Mouse (Mus musculus): ENCODE measurements around the gene Sirpb1a. TPM values are rescaled to one million over a fixed set of nuclear protein-coding genes. Genes with fewer than 3 reads are reported as not detected.
"Not testable (repeated sequence)": the region's sequence is repeated elsewhere in the genome, so short reads cannot be mapped to it uniquely, and the experiment has no call there.

Gene Sirpb1a
- total RNA-seq (2021), result not detected
- long read RNA-seq, experiment 1, result 0 reads
- long read RNA-seq, experiment 2, result 0 reads

DNA sequence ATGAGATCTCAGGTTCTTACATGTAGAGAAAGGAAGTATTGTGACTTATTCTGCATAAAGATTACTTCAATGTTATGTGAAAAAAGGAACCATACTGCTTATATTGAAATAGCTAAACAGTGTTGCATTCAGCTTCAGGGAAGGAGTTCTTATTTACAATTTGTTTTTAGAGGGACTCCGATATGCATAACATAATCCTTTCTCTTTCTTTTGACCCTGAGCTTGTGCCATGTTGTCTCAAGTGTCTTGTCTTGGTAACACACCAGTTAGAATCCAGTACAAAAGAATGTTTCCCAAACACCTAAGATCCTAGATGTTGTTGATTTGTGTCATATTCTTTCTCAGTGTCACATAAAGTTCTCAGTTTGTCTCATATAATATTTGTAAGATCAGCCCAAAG lies at the start of gene Sirpb1a:
Gene Sirpb1a (minus strand): TSS at position 74 of the 400 bp plus-strand sequence.
- not testable (repeated sequence) for DNase-seq (ENCODE audit: low spot score)

DNA sequence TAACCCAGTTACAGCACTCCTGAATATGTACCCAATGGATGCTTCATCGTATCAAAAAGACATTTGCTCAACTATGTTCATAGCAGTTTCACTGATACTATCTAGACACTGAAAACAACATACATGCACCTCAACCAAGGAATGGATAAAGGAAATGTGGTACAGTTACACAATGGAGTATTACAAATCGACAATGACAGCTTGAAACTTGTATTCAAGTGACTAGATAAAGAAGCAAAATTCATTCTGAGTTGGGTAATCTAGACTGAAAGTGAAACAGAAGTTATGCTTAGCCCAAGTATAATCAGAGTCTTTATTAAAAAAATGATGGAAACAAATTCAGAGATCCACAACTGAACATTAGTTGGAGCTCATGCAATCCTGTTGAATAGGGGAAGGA lies 48.5 kb upstream of the Sirpb1a start:
- not testable (repeated sequence) for DNase-seq (ENCODE audit: low spot score)

DNA sequence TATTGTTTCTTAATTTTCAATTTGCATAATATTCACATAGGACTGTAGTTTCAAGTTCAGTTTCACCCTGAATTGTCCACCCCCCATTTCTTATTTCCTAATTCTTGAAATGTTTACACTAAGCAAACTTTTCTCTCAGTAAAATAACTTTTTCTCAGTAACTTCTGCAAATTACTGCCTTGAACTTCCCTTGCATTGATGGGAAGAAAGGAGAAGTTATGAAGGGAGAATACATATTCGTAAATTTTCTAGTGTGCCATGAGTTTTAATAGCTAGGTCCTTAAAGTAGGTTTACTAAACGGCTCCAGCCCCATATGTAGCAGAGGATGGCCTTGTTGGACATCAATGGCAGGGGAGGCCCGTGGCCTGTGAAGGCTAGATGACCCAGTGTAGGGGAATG lies 43.8 kb upstream of the Sirpb1a start:
- DNase-seq (ENCODE audit: low spot score), result not testable (repeated sequence)

DNA sequence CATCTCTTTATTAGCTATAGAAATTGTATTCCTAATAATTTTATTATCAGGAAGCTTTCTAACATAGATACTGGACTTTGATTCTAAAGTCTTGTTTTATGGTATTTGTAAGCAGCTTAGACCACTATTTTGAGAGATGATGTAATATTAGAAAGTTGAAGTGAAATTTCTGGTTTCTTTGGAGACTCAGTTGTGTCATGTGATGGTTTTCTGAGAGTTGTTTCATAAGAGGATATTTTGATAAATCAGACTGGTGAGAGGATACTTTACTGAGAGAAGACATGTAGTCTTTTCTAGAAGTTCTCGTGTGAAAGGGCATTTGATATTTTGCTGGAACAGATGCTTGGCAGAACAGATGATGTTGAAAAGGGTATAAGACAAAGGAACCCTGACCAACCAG lies 17.6 kb upstream of the Sirpb1a start:
- not testable (repeated sequence) for DNase-seq (ENCODE audit: low spot score)

DNA sequence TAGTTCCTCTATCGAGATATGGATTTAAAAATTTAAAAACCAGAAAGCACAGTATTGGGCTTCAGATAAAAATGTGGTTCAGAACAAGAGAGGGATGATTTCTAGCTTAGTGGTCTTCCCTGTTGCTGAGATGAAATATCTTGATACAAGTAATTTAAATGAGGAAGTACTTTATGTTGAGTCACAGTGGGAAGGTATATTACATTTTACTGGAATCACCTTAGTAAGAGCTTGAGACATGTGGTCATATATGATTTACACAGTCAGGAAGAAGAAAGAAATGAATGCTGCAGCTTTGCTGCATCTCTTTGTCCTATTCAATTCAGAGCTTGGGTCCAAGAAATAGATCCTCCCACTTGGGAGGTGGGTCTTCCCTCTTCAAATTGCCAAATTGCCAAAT lies 13.5 kb upstream of the Sirpb1a start:
- DNase-seq (ENCODE audit: low spot score), result not testable (repeated sequence)

DNA sequence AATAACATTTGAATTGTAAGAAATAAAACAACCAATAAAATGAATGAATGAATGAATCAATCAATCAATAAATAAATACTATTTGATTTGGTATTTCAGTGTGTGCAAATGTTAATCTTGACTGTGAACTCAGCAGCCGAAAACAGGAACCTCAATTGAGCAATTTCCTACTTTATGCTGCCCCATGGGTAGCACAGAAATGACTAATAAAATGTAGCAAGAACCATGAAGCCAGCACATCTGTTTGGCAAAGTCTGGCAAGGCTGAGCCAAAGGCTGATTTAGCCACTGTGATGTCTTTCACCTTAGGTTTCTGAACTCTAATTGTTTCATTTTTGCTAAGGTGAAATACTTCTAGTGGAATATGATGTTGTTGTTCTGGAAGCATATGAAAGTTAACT lies 1.6 kb upstream of the Sirpb1a start:
- no peak for DNase-seq (ENCODE audit: low spot score)

DNA sequence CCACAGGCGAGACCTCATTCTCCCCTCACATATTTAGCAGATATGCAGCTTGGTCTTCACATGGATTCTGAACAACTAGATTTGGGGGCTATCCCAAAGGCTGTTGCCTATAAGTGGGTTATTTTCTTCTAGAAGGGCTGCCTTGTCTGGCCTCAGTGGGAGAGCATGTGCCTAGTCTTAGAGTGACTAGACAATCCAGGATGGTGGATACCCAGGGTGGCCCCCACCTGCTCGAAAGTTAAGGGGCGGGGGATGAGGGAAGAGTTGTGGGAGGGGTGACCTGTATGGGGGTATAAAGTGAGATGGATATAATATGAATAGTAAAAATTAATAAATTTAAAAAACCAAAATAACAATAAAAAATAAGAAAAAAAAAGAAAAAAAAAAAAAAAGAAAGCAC lies 70.6 kb downstream of the Sirpb1a start:
- not testable (repeated sequence) for DNase-seq (ENCODE audit: low spot score)

DNA sequence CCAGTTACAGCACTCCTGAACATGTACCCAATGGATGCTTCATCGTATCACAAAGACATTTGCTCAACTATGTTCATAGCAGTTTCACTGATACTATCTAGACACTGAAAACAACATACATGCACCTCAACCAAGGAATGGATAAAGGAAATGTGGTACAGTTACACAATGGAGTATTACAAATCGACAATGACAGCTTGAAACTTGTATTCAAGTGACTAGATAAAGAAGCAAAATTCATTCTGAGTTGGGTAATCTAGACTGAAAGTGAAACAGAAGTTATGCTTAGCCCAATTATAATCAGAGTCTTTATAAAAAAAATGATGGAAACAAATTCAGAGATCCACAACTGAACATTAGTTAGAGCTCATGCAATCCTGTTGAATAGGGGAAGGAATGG lies 76.0 kb downstream of the Sirpb1a start:
- not testable (repeated sequence) for DNase-seq (ENCODE audit: low spot score)

DNA sequence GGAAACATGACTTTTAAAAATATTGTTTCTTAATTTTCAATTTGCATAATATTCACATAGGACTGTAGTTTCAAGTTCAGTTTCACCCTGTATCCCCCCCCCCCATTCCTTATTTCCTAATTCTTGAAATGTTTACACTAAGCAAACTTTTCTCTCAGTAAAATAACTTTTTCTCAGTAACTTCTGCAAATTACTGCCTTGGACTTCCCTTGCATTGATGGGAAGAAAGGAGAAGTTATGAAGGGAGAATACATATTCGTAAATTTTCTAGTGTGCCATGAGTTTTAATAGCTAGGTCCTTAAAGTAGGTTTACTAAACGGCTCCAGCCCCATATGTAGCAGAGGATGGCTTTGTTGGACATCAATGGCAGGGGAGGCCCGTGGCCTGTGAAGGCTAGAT lies 80.7 kb downstream of the Sirpb1a start:
- DNase-seq (ENCODE audit: low spot score), result not testable (repeated sequence)

DNA sequence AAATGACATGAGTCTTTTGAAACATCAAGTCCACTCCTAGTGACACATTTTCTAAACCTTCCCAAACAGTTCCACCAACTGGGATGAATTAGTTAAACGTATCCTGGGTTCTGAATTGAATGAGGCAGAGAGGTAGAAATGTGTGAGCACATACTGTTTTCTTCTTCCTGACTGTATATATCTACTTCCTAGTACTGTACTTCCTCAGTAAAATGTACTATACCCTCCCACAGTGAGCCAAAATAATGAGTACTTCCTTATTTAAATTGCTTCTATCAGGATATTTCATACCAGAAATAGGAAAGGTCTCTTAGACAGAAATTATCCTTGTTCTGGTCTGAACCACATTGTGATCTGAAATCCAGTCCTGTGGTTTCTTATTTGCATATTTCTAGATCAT lies 86.0 kb downstream of the Sirpb1a start:
- no peak for DNase-seq (ENCODE audit: low spot score)

DNA sequence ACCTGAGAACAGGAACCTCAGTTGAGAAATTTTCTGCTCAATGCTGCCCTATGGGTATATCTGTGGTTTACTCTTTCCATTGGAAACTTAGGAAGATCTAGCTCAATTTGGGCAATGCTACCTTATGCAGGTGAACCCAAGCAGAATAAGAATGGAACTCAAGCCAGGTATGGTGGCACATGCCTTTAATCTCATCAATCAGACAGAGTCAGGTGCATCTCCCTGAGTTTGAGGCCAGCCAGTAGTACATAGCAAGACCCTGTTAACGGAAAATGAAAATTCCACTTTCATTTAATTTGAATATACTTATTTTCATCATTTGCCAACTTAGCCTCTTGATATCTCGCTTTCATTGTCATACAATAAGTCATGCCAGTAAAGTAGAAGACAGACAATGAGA lies 92.1 kb downstream of the Sirpb1a start:
- no peak for DNase-seq (ENCODE audit: low spot score)

DNA sequence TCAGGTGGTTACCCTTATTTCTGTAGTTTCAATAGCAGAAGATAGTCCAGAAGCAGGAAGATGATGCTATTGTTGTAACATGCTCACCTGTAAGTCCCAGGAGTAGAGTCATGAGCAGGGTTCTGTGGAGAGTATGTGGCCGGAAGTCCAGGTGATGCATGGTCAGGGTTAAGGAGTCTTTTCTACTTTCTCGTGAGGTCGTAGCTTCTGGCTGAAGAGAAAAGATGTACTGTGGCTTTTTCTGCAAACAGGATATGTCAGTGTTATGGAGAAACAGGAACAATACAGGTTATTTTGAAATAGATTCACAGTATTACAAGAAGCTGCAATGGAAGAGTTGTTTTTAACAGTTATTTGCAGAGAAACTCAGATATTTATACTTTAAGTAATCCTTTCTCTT lies 94.3 kb downstream of the Sirpb1a start, which contains the start of gene Gm9733:
Gene Gm9733 (minus strand): TSS at position 240 of the 400 bp plus-strand sequence.
- no peak for DNase-seq (ENCODE audit: low spot score)

DNA sequence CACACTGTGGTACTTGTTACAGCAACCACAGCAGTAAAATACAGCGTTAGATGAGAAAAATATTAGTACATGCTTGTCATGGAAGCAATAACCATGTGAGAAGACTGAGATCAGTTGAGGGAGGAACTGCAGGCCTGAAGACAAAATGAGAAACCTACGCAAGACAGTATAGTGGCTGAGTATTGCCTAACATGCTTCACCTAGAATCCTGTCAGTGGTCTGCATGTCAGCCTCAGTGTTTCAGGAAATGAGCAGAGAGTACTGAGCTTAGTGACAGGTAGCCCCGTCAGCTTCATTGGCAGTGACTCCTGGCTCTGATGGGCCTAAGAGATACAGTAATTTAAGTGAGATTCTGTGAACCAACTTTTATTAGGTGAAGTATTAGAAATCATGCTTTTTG lies 94.8 kb downstream of the Sirpb1a start:
- no peak for DNase-seq (ENCODE audit: low spot score)

DNA sequence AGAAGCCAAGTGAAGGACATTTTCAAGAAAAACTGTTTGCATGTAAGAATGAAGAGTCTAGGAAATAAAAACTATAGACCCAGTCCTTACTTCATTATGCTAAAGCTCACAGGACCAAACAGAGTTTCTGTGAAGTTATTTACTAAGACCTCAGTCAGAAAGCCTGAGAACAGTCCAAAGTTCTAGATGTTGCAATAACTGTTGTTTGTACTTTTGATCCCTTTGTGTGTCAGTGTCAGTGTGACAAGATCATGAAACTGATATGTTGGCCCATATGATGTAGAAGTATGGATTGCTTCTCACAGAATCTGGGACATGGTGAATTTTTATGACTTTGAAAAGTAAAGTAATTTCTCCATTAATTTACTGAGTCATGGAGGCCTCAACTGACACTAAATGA lies 96.8 kb downstream of the Sirpb1a start:
- DNase-seq (ENCODE audit: low spot score), result no peak

Other genes starting within 250 kb of the Sirpb1a start
- gene Gm9733, start 94.2 kb downstream of the Sirpb1a start, total RNA-seq (2021), result not detected
- gene Sirpb1b, start 148.5 kb upstream of the Sirpb1a start, total RNA-seq (2021), result not detected